Mouse (Mus musculus): Measurements from ENCODE around the gene Lhx4.

The Lhx4 gene

DNA sequence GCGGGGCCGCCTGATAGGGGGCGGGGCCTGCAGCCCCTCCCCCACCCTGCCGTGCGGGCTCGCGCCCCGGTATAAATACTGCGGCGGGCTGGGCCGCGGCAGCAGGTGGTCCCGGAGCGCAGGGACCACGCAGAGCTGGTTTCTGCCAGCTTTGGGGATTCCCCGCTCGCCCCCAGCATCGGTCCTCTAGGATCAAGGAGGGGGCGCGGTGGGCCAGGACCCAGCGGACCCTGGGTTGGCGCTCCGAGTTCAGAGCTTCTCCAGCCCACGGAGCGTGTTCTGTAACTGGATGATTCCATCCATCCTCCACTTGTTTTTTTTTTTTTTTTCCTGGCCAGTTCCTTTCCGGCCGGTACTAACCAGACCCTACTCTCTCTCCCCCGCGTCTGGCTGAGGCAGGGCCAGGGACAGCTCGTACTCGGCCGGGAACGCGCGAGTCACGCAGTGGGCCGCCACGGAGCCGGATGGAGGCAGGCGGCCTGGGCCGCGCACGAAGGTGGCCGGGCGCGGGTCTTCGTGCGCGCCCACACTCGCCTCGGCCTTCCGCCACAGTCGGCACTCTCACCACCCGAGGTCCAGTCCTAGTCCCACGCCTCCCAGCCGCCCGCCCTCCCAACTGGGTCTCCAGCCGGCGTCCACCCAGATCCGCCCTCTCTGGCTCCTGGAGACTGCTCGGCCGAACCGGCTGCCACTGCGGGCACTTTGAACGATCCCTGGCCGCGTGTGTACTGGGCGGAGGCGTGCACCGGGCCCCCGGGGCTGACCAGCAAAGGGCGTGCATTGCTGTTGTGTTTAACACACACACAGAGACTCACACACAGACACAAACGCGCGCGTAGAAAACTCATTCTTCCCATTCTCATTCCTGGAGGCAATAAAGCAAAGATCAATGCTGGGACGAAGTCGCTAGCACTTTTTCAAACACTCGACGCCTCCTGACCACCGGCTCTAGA is 8.8 kb downstream of the Lhx4 start:
- no peak for DNase-seq (ENCODE audit: low read depth, low spot score)

DNA sequence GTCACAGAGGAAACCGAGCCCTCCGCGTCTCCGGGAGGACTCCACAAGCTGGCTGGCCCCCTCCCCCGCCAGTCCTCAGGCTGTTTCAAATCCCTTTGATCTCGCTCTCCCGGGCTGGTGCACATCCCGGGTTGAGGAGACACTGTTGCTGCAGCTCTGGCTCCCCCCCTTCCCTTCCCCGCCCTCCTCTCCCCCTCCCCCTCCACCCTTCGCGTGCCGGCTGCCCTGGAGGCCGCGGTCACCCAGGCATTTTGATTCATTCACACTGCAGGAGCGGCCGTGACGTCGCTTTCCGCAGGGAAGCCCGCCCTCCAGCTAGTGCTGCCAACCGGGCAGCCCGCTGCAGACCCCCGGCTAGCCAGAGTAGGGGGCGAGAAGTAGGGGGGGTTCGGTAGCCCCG is 9.5 kb downstream of the Lhx4 start:
- no peak for DNase-seq (ENCODE audit: low read depth, low spot score)

GRCm38 (mm10) chr1:155741378-155741945 is 10.0 kb downstream of the Lhx4 start:
- DNase-seq (ENCODE audit: low read depth, low spot score) = no peak

DNA sequence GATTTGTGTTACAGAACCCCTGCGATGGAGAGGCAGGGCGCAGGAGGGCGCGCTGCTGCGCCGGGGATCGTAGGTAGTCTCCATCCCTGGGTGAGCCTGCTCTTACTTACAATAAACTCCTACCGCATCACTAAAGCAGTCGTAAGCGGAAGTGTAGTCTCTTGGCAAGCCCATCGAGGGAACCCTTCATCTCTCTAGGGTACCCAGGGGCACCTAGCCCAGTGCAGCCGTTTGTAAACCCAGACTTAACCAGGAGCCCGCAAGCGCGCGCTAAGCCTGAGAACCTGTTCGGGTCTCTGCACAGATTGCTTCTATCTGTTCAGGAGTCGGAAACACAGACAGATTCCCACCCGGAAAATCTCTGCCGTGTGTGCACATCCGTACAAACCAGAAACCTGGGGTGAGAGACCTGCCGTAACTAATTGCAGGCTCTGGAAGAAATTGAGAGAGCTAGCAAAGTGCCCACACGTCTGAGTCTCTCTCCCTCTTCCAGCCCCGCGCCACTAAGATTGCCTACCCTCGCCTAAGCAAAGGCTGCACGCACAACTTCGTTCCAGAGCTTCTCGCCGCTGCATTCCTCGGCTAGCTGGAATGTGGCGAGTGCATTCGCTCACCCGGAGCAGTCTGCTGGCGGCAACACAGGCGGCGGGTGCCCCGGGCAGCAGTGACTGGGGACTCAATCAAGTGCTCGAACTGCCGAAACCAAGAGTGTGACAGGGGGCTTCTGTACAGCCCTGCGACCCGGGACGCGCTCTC is 10.7 kb downstream of the Lhx4 start:
- DNase-seq (ENCODE audit: low read depth, low spot score) = no peak

- no peak for DNase-seq (ENCODE audit: low read depth, low spot score)
These were observed 13.6 kb downstream of the Lhx4 start for GRCm38 (mm10) chr1:155737809-155738383.

- no peak for DNase-seq (ENCODE audit: low read depth, low spot score)
These were observed 14.3 kb downstream of the Lhx4 start for GRCm38 (mm10) chr1:155737017-155737808.

GRCm38 (mm10) chr1:155736096-155736825 is 15.2 kb downstream of the Lhx4 start:
- DNase-seq (ENCODE audit: low read depth, low spot score) = no peak

GRCm38 (mm10) chr1:155731156-155731555 is 20.3 kb downstream of the Lhx4 start:
- DNase-seq (ENCODE audit: low read depth, low spot score) = no peak

DNA sequence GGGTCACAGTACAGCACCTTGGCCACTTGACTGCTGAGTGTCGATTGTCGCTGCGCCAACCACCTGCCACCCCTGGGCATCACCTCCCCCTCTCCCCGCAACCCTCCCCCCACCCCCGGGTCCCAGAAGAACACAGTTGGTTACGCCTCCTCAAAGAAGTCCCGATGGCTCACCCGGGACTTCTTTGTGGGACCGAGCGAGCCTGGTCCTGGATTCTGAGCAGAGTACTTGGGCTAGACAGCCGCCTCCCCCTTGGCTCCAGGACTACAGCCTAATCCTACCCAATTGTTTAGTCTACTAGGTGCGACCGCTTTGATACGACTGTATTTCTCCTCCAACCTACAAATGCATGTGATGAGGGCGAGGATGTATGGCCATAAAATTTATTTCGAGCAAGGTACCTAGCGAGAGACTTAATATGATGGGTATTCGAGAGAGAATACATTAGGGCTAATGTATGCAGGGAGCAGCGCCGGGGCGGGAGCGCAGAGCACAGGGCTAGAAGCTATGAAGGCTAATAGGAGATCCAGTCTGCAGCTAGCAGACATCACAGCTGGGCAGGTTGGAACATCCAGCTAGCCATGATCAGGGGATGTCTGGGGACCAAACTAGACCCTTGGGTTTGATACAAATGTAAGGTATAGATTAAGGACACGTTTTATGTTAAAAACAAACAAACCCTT is 22.2 kb downstream of the Lhx4 start:
- no peak for DNase-seq (ENCODE audit: low read depth, low spot score)

GRCm38 (mm10) chr1:155727830-155728229 is 23.7 kb downstream of the Lhx4 start:
- no peak for DNase-seq (ENCODE audit: low read depth, low spot score)

DNA sequence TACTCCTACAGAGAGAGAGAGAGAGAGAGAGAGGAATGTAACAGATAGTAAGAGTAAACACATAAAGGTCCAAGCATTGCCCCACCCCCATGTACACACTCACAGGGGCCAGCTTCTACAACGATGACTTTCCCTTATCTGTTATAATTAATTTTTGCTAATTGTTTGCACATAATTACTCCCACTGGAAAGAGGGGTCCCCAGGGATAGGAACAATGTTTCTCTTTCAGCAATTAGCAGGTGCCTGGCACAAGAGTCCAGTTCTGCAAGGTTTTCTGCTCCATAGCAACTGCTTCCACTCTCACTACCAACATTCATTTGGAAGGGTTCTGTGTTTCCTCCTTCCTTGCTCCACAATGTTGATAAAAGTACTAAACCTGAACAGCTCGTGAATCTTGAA is 25.6 kb downstream of the Lhx4 start:
- no peak for DNase-seq (ENCODE audit: low read depth, low spot score)

DNA sequence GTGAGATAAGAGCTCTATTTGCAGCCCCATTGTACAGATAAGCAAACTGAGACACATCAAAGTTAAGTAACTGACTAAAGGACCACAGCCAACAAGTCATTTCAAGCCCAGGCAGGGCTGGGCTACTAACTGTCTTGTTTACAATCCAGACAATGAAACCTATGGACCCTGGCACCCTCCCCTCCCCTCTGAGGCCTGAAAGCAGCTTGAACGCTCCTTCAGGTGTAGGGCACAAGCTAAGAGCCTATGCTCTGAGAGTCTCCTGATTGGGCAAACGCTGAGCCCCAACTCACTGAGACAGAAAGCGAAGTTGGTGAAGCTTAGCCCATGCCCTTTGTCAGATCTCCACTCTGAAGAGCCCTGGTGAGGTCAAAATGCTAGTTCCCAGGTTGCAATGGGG is 27.2 kb downstream of the Lhx4 start:
- DNase-seq (ENCODE audit: low read depth, low spot score) = no peak

DNA sequence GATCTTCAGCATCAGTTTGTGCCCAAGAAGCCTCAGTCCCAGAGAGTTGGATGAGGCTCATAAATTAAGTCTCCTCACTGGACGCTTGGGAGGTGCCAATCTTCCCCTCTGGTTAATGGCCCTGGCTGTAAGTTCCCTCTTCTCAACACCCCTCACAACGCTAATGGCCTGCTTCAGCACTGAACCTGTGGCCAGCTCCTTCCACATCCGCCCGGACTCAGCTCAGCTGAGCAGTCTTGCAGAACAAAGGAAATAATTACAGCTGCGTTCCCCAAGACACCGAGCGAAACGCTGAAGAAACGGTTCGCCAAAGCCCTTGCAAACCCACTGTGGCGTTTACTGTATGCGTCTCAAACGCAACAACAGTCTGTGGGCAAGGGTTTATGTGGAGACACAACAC is 29.3 kb downstream of the Lhx4 start:
- no peak for DNase-seq (ENCODE audit: low read depth, low spot score)

DNA sequence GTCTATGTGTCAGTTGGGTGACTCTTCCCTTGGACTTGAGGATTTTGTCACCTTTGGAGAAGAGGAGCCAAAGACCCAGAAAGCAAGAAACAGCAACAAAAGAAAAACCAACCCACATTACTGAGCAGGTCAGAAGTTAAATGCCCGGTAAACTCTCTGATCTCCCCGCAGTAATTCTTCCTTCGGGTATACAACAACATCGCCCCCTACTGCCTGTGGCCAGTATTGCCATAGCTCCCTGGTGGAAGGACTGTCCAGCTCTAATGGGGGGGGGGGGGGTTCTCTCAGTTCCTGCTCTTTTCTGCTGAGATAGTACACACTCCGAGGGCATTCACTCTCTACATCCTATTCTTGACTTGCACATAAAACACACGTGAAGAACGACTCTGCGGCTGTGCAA is 30.0 kb downstream of the Lhx4 start:
- DNase-seq (ENCODE audit: low read depth, low spot score) = peak; percentile 7

DNA sequence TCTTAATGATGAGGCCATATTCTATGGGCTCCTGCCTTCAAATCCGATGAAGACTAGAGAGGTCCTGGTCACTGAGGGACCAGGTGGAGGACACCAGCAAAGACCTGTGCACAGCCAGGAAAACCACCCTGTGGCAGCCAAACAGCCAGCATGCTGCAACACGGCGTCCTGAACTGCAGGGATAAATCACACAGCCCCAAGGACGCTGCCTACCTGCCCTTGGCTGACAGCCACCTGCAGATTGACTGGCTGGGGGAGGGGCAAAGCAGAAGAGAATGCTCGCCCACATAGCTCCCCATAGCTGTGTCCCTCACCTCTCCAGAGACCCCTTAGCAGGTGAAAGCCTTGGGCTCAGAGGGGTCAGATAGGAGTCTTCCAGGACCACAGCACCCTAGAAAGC is 31.5 kb downstream of the Lhx4 start:
- DNase-seq (ENCODE audit: low read depth, low spot score) = no peak

- DNase-seq (ENCODE audit: low read depth, low spot score) = no peak
These were observed 32.6 kb downstream of the Lhx4 start for GRCm38 (mm10) chr1:155718851-155719250.

GRCm38 (mm10) chr1:155717301-155717700 is 34.2 kb downstream of the Lhx4 start:
- no peak for DNase-seq (ENCODE audit: low read depth, low spot score)

- DNase-seq (ENCODE audit: low read depth, low spot score) = no peak
These were observed 36.1 kb downstream of the Lhx4 start for GRCm38 (mm10) chr1:155715366-155715765.

- DNase-seq (ENCODE audit: low read depth, low spot score) = no peak
These were observed 38.2 kb downstream of the Lhx4 start for GRCm38 (mm10) chr1:155713306-155713705.

- no peak for DNase-seq (ENCODE audit: low read depth, low spot score)
These were observed 47.3 kb downstream of the Lhx4 start for GRCm38 (mm10) chr1:155704182-155704581.
